Mouse (Mus musculus) stomach, postnatal 0 days (tissue): ENCODE results near the gene Parp16. TPM values are rescaled to one million over a fixed set of nuclear protein-coding genes. Genes with fewer than 3 reads are reported as not detected.

ENCODE experiments used
- ATAC-seq: fragments of 200-750 bp; cut with Nextera tagmentation; 2 replicates; pipeline ENCODE4 v1.8.0; 2017; ENCODE audit not compliant: low FRiP score, low TSS enrichment
- DNase-seq: peaks from one replicate; pipeline ENCODE4 v3.0.0-alpha.2; 2016; ENCODE audit warnings: low spot score
- H3K27ac ChIP-seq: fragments of 300-500 bp; sonication (generic); replicated peaks from 2 replicates; pipeline ENCODE4 v1.5.1; 2014; ENCODE audit warnings: mild to moderate bottlenecking, control low read depth
- H3K27me3 ChIP-seq: fragments of 300-500 bp; sonication (generic); 2 replicates; pipeline ENCODE4 v1.6.1; 2014; ENCODE audit warnings: low read length; ENCODE audit not compliant: control insufficient read depth, insufficient read depth
- H3K36me3 ChIP-seq: fragments of 300-500 bp; sonication (generic); 2 replicates; pipeline ENCODE4 v1.6.1; 2014; ENCODE audit warnings: low read length, mixed read lengths; ENCODE audit not compliant: control insufficient read depth, insufficient read depth
- H3K4me1 ChIP-seq: fragments of 300-500 bp; sonication (generic); replicated peaks from 2 replicates; pipeline ENCODE4 v1.6.1; 2014; ENCODE audit warnings: antibody characterized with exemption; ENCODE audit not compliant: control insufficient read depth, insufficient read depth
- H3K4me2 ChIP-seq: fragments of 300-500 bp; sonication (generic); replicated peaks from 2 replicates; pipeline ENCODE4 v1.6.1; 2014; ENCODE audit warnings: low read depth, mild to moderate bottlenecking, control low read depth, moderate library complexity
- H3K4me3 ChIP-seq: fragments of 300-500 bp; sonication (generic); 2 replicates; pipeline ENCODE4 v1.5.1; 2014; ENCODE audit warnings: low read depth, low read length, control low read depth
- H3K9ac ChIP-seq: fragments of 300-500 bp; sonication (generic); 2 replicates; pipeline ENCODE4 v1.6.1; 2014; ENCODE audit warnings: mild to moderate bottlenecking, low read length, control low read depth, mixed read lengths
- H3K9me3 ChIP-seq: fragments of 300-500 bp; sonication (generic); 2 replicates; pipeline ENCODE4 v1.6.1; 2016; ENCODE audit warnings: low read length; ENCODE audit not compliant: control insufficient read depth
- CTCF ChIP-seq: IDR thresholded peaks from 2 replicates; pipeline ENCODE4 v1.5.1; 2016; ENCODE audit warnings: antibody characterized with exemption, low read depth, mild to moderate bottlenecking, moderate library complexity
- EP300 ChIP-seq: optimal IDR thresholded peaks from 2 replicates; pipeline ENCODE3; 2016; ENCODE audit warnings: antibody characterized with exemption
- WGBS: fragments of 180-500 bp; shearing (Covaris S2); extraction: QIAGEN DNeasy Blood & Tissue Kit; methylation state at CpG from one replicate; pipeline ENCODE4 v1.1.7; 2014; 5-methylcytosine and 5-hydroxymethylcytosine counted together
- polyA plus RNA-seq: library from polyadenylated mRNA; unstranded; fragments of >200 nt; fragmentation: Nextera tagmentation; extraction: Ambion mirVana; gene quantifications from 2 replicates; pipeline ENCODE4 v1.2.1, GENCODE M21; 2015

Parp16 gene
- polyA plus RNA-seq, 1 experiment from 2014 or later: 5.0 TPM

DNA sequence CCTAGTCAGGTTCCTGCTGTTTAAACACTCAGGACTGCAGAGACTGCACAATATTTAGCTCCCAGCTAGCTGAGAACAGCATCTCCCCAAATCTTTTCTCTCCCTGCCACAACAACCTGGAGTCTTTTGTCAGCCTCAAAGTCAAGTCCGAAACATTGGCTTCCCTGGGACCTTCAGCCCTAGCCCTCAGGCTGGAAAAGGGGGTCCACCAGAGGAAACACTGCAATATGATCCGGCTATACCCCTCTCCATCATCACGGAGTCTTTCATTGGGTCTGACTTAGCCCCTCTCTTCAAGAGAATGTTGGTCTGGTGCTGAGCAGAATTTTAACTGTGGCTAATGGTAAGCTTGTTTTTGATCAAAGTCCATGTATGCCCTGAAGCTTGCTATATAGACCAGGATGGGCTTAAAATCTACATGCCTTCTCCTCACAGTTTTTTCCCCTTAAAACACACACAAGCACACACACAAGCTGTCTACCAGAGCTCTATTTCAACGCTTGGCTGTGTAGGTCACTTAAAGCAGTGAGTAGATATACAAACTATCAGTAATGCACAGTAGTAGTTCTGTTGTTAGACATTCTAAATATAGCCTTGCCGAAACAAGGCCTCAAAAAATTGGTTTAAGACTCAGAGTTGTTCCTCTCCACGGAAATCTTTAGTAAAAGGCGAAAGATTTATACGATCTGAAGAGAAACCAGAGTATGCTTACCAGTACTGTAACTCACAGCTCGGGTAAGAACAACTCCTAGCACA is 1.0 kb downstream of the Parp16 start:
- no peak overlapping the region for H3K4me3 ChIP-seq
- no peaks in the 10 kb centered on the region for H3K36me3 ChIP-seq
- H3K9ac ChIP-seq: peak overlapping the region; percentile 38; the same call in 1 of the 2 replicates
- H3K4me1 ChIP-seq: peaks cover 5% of the 10 kb centered on the region; the same call in 1 of the 2 replicates
- DNase-seq (no peak), ATAC-seq (peak; percentile 85)
- no peaks in the 10 kb centered on the region for H3K9me3 ChIP-seq
- WGBS: 2% methylated on average over 9 of the region's 9 CpGs
- peak overlapping the region; percentile 20; the same call in 1 of the 2 replicates for H3K4me2 ChIP-seq
- no peak for TF ChIP-seq CTCF
- TF ChIP-seq EP300: peak; percentile 53
- no peaks in the 10 kb centered on the region for H3K27me3 ChIP-seq
- peak overlapping the region; percentile 92 for H3K27ac ChIP-seq

DNA sequence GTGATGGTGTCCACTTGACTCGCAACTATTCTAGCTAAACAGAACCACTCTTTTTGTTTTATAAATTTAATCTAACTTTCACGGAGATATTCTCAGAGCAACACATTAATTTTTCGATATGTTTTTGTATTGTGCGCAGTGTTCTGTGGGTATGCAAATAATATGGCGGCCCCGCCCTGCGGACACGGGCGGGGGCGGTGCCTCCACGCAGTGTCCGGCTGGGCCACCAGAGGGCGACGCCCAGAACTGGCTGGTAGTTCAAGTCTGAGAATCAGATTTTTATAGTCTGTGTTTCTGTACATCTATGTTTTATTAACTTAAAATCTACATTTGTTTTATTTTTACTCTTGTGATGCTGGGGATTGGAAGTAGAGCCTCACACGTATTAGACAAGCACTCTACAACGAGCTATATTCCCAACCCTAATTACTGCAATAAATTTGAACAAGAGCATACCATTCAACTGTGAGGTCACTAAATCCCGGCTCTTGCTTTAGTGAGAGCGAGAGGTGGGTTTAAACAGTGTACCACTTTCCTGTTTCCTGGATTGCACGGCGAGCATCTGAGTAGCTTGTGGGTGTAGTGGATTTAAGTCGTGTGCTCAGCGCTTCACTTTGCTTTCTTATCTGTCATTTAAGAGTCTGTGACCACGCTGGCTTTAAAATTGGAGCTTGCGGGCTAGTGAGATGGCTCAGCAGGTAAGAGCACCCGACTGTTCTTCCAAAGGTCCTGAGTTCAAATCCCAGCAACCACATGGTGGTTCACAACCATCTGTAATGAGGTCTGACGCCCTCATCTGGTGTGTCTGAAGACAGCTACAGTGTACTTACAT is 1.8 kb downstream of the Parp16 start:
- 13% methylated on average over 26 of the region's 26 CpGs for WGBS
- peak overlapping the region; percentile 92 for H3K27ac ChIP-seq
- no peak overlapping the region for H3K9ac ChIP-seq
- H3K4me3 ChIP-seq: no peak overlapping the region
- DNase-seq (peak; percentile 95), ATAC-seq (peak; percentile 75)
- H3K4me2 ChIP-seq: no peak overlapping the region
- TF ChIP-seq EP300 (no peak), CTCF (peak; percentile 89)
- no peaks in the 10 kb centered on the region for H3K36me3 ChIP-seq
- peaks cover 5% of the 10 kb centered on the region; the same call in 1 of the 2 replicates for H3K4me1 ChIP-seq
- H3K27me3 ChIP-seq: no peaks in the 10 kb centered on the region
- no peaks in the 10 kb centered on the region for H3K9me3 ChIP-seq

GRCm38 (mm10) chr9:65197826-65198225 is 2.7 kb downstream of the Parp16 start:
- no peaks in the 10 kb centered on the region for H3K9me3 ChIP-seq
- ATAC-seq (no peak), DNase-seq (no peak)
- no peak overlapping the region for H3K9ac ChIP-seq
- H3K36me3 ChIP-seq: no peaks in the 10 kb centered on the region
- TF ChIP-seq EP300: no peak
- TF ChIP-seq CTCF: no peak
- H3K27ac ChIP-seq: no peak overlapping the region
- H3K4me2 ChIP-seq: no peak overlapping the region
- H3K4me1 ChIP-seq: peaks cover 5% of the 10 kb centered on the region; the same call in 1 of the 2 replicates
- 75% methylated on average over 6 of the region's 6 CpGs for WGBS
- no peak overlapping the region for H3K4me3 ChIP-seq
- no peaks in the 10 kb centered on the region for H3K27me3 ChIP-seq

DNA sequence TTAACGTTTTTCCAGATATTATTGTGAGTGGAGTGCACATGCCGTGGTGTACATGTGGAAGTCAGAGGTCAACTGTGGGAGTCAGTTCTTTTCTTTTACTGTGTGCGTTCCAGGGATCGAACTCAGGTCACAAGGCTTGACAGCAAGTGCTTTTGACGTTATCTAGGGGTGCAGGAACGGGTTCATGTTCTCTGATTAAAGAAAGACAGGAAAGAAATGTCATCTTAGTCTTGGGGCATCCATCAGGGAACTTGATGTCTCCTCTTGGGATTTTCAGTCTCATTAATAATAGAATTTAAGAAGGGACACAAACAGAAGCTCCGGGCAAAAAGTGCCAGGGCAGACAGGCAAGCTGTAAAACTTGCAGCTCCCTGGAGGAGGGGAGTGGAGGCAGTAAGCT is 4.6 kb downstream of the Parp16 start:
- Histone ChIP-seq H3K9me3 (no peaks in the 10 kb centered on the region), H3K27ac (peak overlapping the region; percentile 56), H3K36me3 (no peaks in the 10 kb centered on the region), H3K9ac (peak overlapping the region; percentile 9; the same call in 1 of the 2 replicates), H3K4me3 (no peak overlapping the region), H3K27me3 (no peaks in the 10 kb centered on the region), H3K4me1 (peaks cover 5% of the 10 kb centered on the region; the same call in 1 of the 2 replicates), H3K4me2 (no peak overlapping the region)
- DNase-seq: no peak
- WGBS: 44% methylated on average over 7 of the region's 7 CpGs
- ATAC-seq: no peak
- no peak for TF ChIP-seq CTCF
- TF ChIP-seq EP300: no peak

GRCm38 (mm10) chr9:65200606-65201005 is 5.5 kb downstream of the Parp16 start:
- Histone ChIP-seq H3K27me3 (no peaks in the 10 kb centered on the region), H3K4me2 (no peak overlapping the region), H3K36me3 (no peaks in the 10 kb centered on the region), H3K27ac (no peak overlapping the region), H3K9me3 (no peaks in the 10 kb centered on the region), H3K9ac (no peak overlapping the region), H3K4me3 (no peak overlapping the region), H3K4me1 (peaks cover 3% of the 10 kb centered on the region; the same call in 1 of the 2 replicates)
- no peak for TF ChIP-seq CTCF
- TF ChIP-seq EP300: no peak
- WGBS: 18% methylated on average over 1 of the region's 1 CpGs
- no peak for DNase-seq
- ATAC-seq: no peak
